In the genomic region with DNA sequence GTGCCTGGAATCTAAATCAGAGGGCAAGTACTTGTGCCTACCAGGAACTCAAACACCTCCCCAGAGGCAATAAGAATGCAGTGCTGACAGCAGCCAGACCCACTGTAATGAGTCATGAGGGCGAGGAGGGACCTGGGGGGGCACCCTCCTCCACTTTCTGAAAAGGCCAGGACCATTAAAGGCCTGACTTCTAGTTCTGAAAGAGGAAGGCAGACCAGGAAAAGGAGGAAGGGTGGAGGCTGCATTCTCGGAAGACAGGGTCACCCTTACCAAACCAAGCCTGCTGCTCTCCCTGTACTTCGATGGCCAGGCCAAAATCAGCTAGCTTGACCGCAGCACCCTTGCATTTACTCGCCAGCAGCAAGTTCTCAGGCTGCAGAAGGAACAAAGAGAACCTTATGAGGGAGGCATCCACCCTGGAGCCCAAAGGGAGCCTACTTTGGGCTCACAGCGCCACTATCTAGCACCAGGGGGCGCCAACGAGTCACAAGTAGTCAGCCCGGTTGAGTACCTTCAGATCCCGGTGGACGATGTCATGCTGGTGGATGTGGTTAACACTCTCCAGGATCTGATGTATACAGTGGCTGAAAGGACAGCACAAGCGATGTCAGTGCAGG, we compare ENCODE assay signal across 8 mouse cellular contexts. TPM values are rescaled to one million over a fixed set of nuclear protein-coding genes. Genes with fewer than 3 reads are reported as not detected.
DNase-seq lines count a peak whose midpoint lies in the region; ATAC-seq and TF ChIP-seq lines count a peak whose summit lies in the region.

No protein-coding gene starts in this region.

- WGBS in hindbrain, embryonic 11.5 days = 31% methylated on average over 12 of the region's 12 CpGs
- 15% methylated on average over 12 of the region's 12 CpGs for WGBS in lung, postnatal 0 days

- TF ChIP-seq CTCF in lung, postnatal 0 days (IDR thresholded peaks at IDR 0.05) = peak; percentile 99

- no peak overlapping the region; the same call in 1 of the 2 replicates for H3K27ac ChIP-seq in hindbrain, embryonic 11.5 days (ENCODE audit: low read depth, low read length)
- peak overlapping the region; percentile 49 for H3K27ac ChIP-seq in lung, postnatal 0 days (ENCODE audit: low read length)

- no peak for TF ChIP-seq EP300 in lung, postnatal 0 days (IDR thresholded peaks at IDR 0.05)

- no peaks in the 10 kb centered on the region for H3K36me3 ChIP-seq in hindbrain, embryonic 11.5 days (ENCODE audit: control insufficient read depth, insufficient read depth, low read length)
- H3K36me3 ChIP-seq in lung, postnatal 0 days (ENCODE audit: insufficient read depth, low read length) = no peaks in the 10 kb centered on the region; the same call in 1 of the 2 replicates

- no peak overlapping the region for H3K4me3 ChIP-seq in hindbrain, embryonic 11.5 days (ENCODE audit: low read depth, low read length)
- no peak overlapping the region for H3K4me3 ChIP-seq in lung, postnatal 0 days (ENCODE audit: low read depth, low read length)

- peak overlapping the region; percentile 1; the same call in 1 of the 2 replicates for H3K9ac ChIP-seq in hindbrain, embryonic 11.5 days (ENCODE audit: low read depth, low read length)
- no peak overlapping the region for H3K9ac ChIP-seq in lung, postnatal 0 days (replicated peaks; ENCODE audit: low read depth)

- ATAC-seq in hindbrain, embryonic 11.5 days (ENCODE audit: low FRiP score) = peak; percentile 10; the same call in 1 of the 2 replicates
- peak; percentile 66 for ATAC-seq in lung, postnatal 0 days

- no peaks in the 10 kb centered on the region for H3K27me3 ChIP-seq in hindbrain, embryonic 11.5 days (ENCODE audit: control insufficient read depth, insufficient read depth, low read length)
- H3K27me3 ChIP-seq in lung, postnatal 0 days (replicated peaks; ENCODE audit: insufficient read depth, low read length) = no peaks in the 10 kb centered on the region

- no peak overlapping the region for H3K4me2 ChIP-seq in hindbrain, embryonic 11.5 days (replicated peaks; ENCODE audit: low read depth, low read length)
- no peak overlapping the region for H3K4me2 ChIP-seq in lung, postnatal 0 days (replicated peaks; ENCODE audit: low read depth, low read length)

- no peaks in the 10 kb centered on the region for H3K9me3 ChIP-seq in hindbrain, embryonic 11.5 days (ENCODE audit: control insufficient read depth, low read length)
- no peaks in the 10 kb centered on the region for H3K9me3 ChIP-seq in lung, postnatal 0 days (ENCODE audit: low read length)

- peak; percentile 26 for DNase-seq in MEL-GATA-1-ER (ENCODE audit: extremely low read depth, low read depth)
- DNase-seq in cerebellum, adult 8-10 months = peak; percentile 87
- peak; percentile 82 to 96 for DNase-seq in frontal cortex, adult 2 months (ENCODE audit: extremely low spot score in 1 of 2, low spot score in 1 of 2)
- DNase-seq in hindbrain, embryonic 11.5 days (ENCODE audit: low spot score) = peak; percentile 94
- DNase-seq in layer of hippocampus, adult 9-11 months = peak; percentile 88
- peak; percentile 86 for DNase-seq in lung, postnatal 0 days (ENCODE audit: low spot score)
- DNase-seq in ovary, postnatal 10 days (ENCODE audit: low spot score) = peak; percentile 73
- peak; percentile 63 to 90 for DNase-seq in thymus, postnatal 10 days (ENCODE audit: low spot score in 2 of 2)

- no peaks in the 10 kb centered on the region for H3K4me1 ChIP-seq in hindbrain, embryonic 11.5 days (replicated peaks; ENCODE audit: control insufficient read depth, insufficient read depth, low read length)
- peaks cover 5% of the 10 kb centered on the region for H3K4me1 ChIP-seq in lung, postnatal 0 days (ENCODE audit: insufficient read depth, low read depth, low read length)

RNA-seq across cellular contexts. Expression of a gene that starts 28.1 kb away (rescaled TPM):
- polyA plus RNA-seq in frontal cortex, adult 2 months (2012; rRNA removed) = 201 and 208 TPM in 2 replicates
- polyA plus RNA-seq in hindbrain, embryonic 11.5 days (2014; fragmentation: Nextera tagmentation; extraction: Ambion mirVana) = 44.2 and 46.8 TPM in 2 replicates
- 36.6 and 40.2 TPM in 2 replicates for polyA plus RNA-seq in lung, postnatal 0 days (2015; fragmentation: Nextera tagmentation; extraction: Ambion mirVana)

RNA-seq across cellular contexts. Expression of a gene that starts 31.4 kb away (rescaled TPM):
- 22.6 and 24.8 TPM in 2 replicates for polyA plus RNA-seq in frontal cortex, adult 2 months (2012; rRNA removed)
- 20.2 and 21.0 TPM in 2 replicates for polyA plus RNA-seq in hindbrain, embryonic 11.5 days (2014; fragmentation: Nextera tagmentation; extraction: Ambion mirVana)
- polyA plus RNA-seq in lung, postnatal 0 days (2015; fragmentation: Nextera tagmentation; extraction: Ambion mirVana) = 12.9 and 15.6 TPM in 2 replicates

RNA-seq across cellular contexts. Expression of a gene that starts 58.4 kb away (rescaled TPM):
- 172 and 188 TPM in 2 replicates for polyA plus RNA-seq in frontal cortex, adult 2 months (2012; rRNA removed)
- polyA plus RNA-seq in hindbrain, embryonic 11.5 days (2014; fragmentation: Nextera tagmentation; extraction: Ambion mirVana) = 25.2 and 32.7 TPM in 2 replicates
- polyA plus RNA-seq in lung, postnatal 0 days (2015; fragmentation: Nextera tagmentation; extraction: Ambion mirVana) = 21.7 and 24.1 TPM in 2 replicates

Comparison
In these comparisons a context has a peak if more than half of its experiments do, and no peak if none do; other contexts are left out.
1. DNase-seq: peak in every context shown above with its lines; median percentile 94 in hindbrain, embryonic 11.5 days; 89 in frontal cortex, adult 2 months; 88 in layer of hippocampus, adult 9-11 months; 87 in cerebellum, adult 8-10 months; 86 in lung, postnatal 0 days; 76 in thymus, postnatal 10 days; 73 in ovary, postnatal 10 days; 26 in MEL-GATA-1-ER.